Mouse (Mus musculus) midbrain, embryonic 16.5 days (tissue): ENCODE results near the gene Lhfp. TPM values are rescaled to one million over a fixed set of nuclear protein-coding genes. Genes with fewer than 3 reads are reported as not detected.
"Not testable (repeated sequence)": the region's sequence is repeated elsewhere in the genome, so short reads cannot be mapped to it uniquely, and the experiment has no call there.

Source experiments
- ATAC-seq: fragments of 200-750 bp; cut with Nextera tagmentation; 2 replicates; pipeline ENCODE4 v1.8.0; 2017; ENCODE audit warnings: moderate TSS enrichment
- H3K27ac ChIP-seq: fragments of 300-500 bp; sonication (generic); 2 replicates; pipeline ENCODE4 v1.5.1; 2014; ENCODE audit warnings: mild to moderate bottlenecking, low read length, mixed read lengths
- H3K27me3 ChIP-seq: fragments of 300-500 bp; sonication (generic); 2 replicates; pipeline ENCODE4 v1.6.1; 2014; ENCODE audit warnings: low read depth, low read length, mixed read lengths; ENCODE audit not compliant: control insufficient read depth, insufficient read depth
- H3K36me3 ChIP-seq: fragments of 300-500 bp; sonication (generic); 2 replicates; pipeline ENCODE4 v1.6.1; 2014; ENCODE audit warnings: mild to moderate bottlenecking, low read length, moderate library complexity, mixed read lengths; ENCODE audit not compliant: control insufficient read depth, insufficient read depth
- H3K4me1 ChIP-seq: fragments of 300-500 bp; sonication (generic); 2 replicates; pipeline ENCODE4 v1.6.1; 2014; ENCODE audit warnings: mild to moderate bottlenecking, low read length, mixed read lengths; ENCODE audit not compliant: control insufficient read depth, insufficient read depth
- H3K4me2 ChIP-seq: fragments of 300-500 bp; sonication (generic); 2 replicates; pipeline ENCODE4 v1.6.1; 2014; ENCODE audit warnings: mild to moderate bottlenecking, low read length, mixed read lengths
- H3K4me3 ChIP-seq: fragments of 300-500 bp; sonication (generic); 2 replicates; pipeline ENCODE4 v1.5.1; 2014; ENCODE audit warnings: low read depth, mild to moderate bottlenecking, low read length, moderate library complexity, mixed read lengths
- H3K9ac ChIP-seq: fragments of 300-500 bp; sonication (generic); 2 replicates; pipeline ENCODE4 v1.6.1; 2014; ENCODE audit warnings: low read depth, low read length, mixed read lengths
- H3K9me3 ChIP-seq: fragments of 300-500 bp; sonication (generic); replicated peaks from 2 replicates; pipeline ENCODE4 v1.6.1; 2014; ENCODE audit warnings: mild to moderate bottlenecking, low read length, mixed read lengths; ENCODE audit not compliant: control insufficient read depth, poor library complexity, severe bottlenecking
- WGBS: fragments of 180-500 bp; shearing (Covaris S2); extraction: QIAGEN DNeasy Blood & Tissue Kit; methylation state at CpG from one replicate; pipeline ENCODE4 v1.1.7; 2014; 5-methylcytosine and 5-hydroxymethylcytosine counted together
- polyA plus RNA-seq: library from polyadenylated mRNA; unstranded; fragments of >200 nt; fragmentation: Nextera tagmentation; extraction: Ambion mirVana; gene quantifications from 2 replicates; pipeline ENCODE4 v1.2.1, GENCODE M21; 2015

The Lhfp gene
- polyA plus RNA-seq, 1 experiment from 2014 or later, result 64.1 TPM

DNA sequence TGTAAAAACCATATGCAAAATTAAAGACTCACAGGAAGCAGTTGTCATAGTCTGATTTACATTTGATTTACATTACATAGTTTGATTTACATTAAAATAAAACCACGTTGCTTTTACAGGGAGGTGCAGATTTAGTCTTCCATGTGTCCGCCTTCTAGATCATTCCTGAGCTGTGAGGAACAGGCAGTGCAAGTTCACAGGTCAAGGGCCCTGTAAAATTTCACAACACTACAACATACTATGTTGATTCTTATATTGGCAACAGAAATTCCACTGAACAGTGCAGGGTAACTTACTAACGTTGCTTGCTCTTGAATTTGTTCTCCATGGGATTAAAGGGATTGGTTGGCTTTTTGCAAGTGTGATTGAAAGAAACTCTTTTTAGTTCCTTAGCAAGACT lies 189.8 kb downstream of the Lhfp start:
- H3K4me2 ChIP-seq, result no peak overlapping the region
- no peak overlapping the region for H3K9ac ChIP-seq
- WGBS, result 42% methylated on average over 3 of the region's 3 CpGs
- no peak for ATAC-seq
- no peaks in the 10 kb centered on the region for H3K9me3 ChIP-seq
- no peaks in the 10 kb centered on the region for H3K36me3 ChIP-seq
- no peak overlapping the region for H3K27ac ChIP-seq
- H3K4me3 ChIP-seq, result no peak overlapping the region
- H3K4me1 ChIP-seq, result no peaks in the 10 kb centered on the region
- H3K27me3 ChIP-seq, result no peaks in the 10 kb centered on the region

DNA sequence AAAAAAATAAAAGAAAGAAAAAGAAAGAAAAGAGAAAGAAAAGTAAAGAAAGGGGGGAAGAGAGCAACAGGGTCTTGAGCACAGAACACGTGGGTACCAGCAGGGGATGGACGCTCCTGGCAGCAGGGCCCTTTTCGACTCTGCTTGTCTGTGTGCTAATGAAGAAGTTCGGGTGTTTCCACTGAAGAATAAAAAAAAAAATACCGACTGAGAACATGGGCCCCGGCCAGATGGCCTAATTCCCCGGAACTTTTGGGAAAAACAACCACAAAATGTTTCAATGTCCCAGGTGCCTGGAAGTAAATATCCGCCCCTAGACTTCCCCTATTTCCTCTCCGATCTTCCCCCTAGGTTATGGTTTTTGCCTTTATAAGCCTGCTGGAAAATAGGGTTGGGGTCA lies 191.1 kb downstream of the Lhfp start:
- not testable (repeated sequence) for H3K4me3 ChIP-seq, H3K27ac ChIP-seq, H3K4me1 ChIP-seq, H3K9ac ChIP-seq, H3K9me3 ChIP-seq, H3K4me2 ChIP-seq, ATAC-seq, H3K36me3 ChIP-seq, H3K27me3 ChIP-seq
- WGBS, result 86% methylated on average over 9 of the region's 9 CpGs

DNA sequence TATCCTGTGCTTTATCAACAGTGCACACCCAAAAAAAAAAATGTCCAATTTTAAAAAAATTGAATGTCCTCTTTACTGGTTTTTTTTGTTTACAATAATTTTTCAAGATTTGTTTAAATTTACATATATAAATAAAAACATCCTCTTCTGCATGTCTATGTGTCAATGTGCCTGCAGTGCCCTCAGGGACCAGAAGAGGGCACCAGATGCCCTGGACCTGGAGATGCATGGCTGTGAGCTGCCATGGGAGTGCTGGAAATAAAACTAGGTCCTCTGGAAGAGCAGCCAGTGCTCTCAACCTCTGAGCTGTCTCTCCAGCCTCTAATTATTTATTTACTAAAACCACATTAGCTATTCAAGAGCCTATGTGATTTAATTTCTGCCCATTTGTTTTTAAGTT lies 193.4 kb downstream of the Lhfp start:
- H3K27ac ChIP-seq, result no peak overlapping the region
- ATAC-seq, result no peak
- no peak overlapping the region for H3K4me2 ChIP-seq
- H3K36me3 ChIP-seq, result no peaks in the 10 kb centered on the region
- no peak overlapping the region for H3K9ac ChIP-seq
- no peaks in the 10 kb centered on the region for H3K9me3 ChIP-seq
- H3K4me3 ChIP-seq, result no peak overlapping the region
- no peaks in the 10 kb centered on the region for H3K4me1 ChIP-seq
- no peaks in the 10 kb centered on the region for H3K27me3 ChIP-seq

DNA sequence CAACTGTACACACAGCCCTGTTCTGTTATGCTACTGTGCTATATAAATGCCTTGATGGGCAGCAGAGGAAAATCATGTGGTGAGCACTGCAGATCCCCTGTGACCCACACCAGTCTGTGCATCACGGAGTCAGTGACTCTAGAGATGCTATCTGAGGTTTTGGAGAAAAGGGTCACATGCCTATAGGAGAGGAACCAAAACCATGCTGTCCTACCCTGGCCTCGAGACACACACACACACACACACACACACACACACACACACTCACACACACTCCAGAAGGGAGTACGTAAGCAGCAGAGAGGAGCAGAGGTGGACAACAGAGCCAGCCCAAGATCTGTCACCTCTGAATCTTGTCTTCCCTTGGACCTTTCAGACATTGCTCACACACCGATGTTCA lies 195.1 kb downstream of the Lhfp start:
- H3K27ac ChIP-seq, result no peak overlapping the region
- no peaks in the 10 kb centered on the region for H3K27me3 ChIP-seq
- no peaks in the 10 kb centered on the region for H3K4me1 ChIP-seq
- no peak overlapping the region for H3K4me3 ChIP-seq
- H3K9me3 ChIP-seq, result no peaks in the 10 kb centered on the region
- no peak overlapping the region for H3K4me2 ChIP-seq
- ATAC-seq, result no peak
- 78% methylated on average over 4 of the region's 4 CpGs for whole genome bisulfite sequencing
- no peaks in the 10 kb centered on the region for H3K36me3 ChIP-seq
- no peak overlapping the region for H3K9ac ChIP-seq

DNA sequence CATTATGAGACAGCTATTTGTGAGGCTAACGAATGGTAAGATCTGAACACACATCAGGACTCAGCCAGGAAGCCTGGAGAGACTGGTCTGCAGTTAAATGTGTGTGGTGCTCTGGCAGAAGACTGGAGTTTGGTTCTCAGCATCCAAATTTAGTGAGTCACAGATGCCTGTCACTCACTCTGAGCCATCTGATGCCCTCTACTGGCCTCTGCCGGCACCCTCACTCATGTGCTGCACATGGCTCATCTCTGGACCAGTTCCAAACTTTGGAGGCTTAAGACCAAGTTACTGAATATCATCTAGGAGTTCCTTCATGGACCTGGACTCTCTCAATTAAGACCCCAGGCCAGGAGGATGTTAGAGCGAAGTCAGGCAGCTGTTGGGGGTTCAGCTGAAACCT lies 198.8 kb downstream of the Lhfp start:
- Histone ChIP-seq H3K4me3 (no peak overlapping the region), H3K36me3 (no peaks in the 10 kb centered on the region), H3K27ac (no peak overlapping the region), H3K4me1 (no peaks in the 10 kb centered on the region), H3K27me3 (no peaks in the 10 kb centered on the region), H3K4me2 (no peak overlapping the region), H3K9me3 (no peaks in the 10 kb centered on the region), H3K9ac (no peak overlapping the region)
- 91% methylated on average over 3 of the region's 3 CpGs for WGBS
- ATAC-seq, result no peak

DNA sequence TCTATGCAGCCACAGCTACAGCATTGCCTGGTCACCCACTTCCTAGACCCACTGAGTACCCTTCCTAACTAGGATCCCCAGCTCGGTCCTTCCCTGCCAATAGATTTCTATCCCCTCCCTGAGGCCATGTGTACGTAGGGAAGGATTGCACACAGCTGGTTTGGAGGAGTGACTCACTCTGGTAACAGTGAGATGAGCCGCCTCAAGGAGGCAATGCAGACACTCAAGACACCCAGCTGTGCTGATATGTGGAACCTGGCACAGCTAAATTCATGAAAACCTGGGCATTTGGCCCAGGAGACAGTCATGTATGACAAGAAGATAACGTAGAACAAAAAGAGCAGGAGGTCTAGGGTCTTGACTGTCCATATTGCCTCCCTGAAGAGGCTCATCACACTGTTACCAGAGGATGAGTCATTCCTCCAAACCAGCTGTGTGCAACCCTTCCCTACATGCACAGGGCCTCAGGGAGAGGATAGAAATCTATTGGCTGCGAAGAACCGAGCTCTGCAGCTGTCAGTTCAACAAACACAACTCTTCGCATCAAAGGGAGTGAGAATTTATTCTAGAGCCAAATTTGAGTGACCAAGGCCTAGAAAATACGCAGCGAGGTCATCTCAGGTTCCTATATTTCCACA lies 204.4 kb downstream of the Lhfp start:
- no peaks in the 10 kb centered on the region for H3K9me3 ChIP-seq
- no peak for ATAC-seq
- H3K4me3 ChIP-seq, result no peak overlapping the region
- H3K27me3 ChIP-seq, result no peaks in the 10 kb centered on the region
- H3K36me3 ChIP-seq, result no peaks in the 10 kb centered on the region
- H3K4me2 ChIP-seq, result no peak overlapping the region
- H3K9ac ChIP-seq, result no peak overlapping the region
- no peak overlapping the region for H3K27ac ChIP-seq
- H3K4me1 ChIP-seq, result peaks cover 19% of the 10 kb centered on the region
- 94% methylated on average over 9 of the region's 9 CpGs for WGBS

DNA sequence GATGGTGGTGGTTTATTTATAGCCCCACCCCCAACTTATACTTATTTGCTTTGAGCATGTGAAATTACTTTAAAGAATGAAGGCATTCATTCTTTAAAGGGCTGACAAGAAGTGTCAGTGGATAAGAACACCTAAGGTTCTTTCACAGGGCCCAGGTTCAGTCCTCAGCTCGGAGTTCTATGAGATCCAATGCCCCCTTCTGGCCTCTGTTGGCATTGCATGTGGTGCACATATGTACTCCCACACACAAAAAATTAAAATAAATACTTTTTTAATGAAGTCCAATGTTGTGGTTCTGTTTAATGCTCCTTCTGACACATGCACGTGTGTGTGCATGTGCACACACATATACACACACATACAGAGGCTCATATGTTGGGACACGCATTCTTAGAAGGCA lies 205.8 kb downstream of the Lhfp start:
- ATAC-seq, result no peak
- WGBS, result 81% methylated on average over 3 of the region's 3 CpGs
- peaks cover 19% of the 10 kb centered on the region for H3K4me1 ChIP-seq
- H3K9me3 ChIP-seq, result no peaks in the 10 kb centered on the region
- H3K27me3 ChIP-seq, result no peaks in the 10 kb centered on the region
- H3K4me3 ChIP-seq, result no peak overlapping the region
- H3K36me3 ChIP-seq, result no peaks in the 10 kb centered on the region
- H3K4me2 ChIP-seq, result no peak overlapping the region
- H3K27ac ChIP-seq, result no peak overlapping the region
- no peak overlapping the region for H3K9ac ChIP-seq

DNA sequence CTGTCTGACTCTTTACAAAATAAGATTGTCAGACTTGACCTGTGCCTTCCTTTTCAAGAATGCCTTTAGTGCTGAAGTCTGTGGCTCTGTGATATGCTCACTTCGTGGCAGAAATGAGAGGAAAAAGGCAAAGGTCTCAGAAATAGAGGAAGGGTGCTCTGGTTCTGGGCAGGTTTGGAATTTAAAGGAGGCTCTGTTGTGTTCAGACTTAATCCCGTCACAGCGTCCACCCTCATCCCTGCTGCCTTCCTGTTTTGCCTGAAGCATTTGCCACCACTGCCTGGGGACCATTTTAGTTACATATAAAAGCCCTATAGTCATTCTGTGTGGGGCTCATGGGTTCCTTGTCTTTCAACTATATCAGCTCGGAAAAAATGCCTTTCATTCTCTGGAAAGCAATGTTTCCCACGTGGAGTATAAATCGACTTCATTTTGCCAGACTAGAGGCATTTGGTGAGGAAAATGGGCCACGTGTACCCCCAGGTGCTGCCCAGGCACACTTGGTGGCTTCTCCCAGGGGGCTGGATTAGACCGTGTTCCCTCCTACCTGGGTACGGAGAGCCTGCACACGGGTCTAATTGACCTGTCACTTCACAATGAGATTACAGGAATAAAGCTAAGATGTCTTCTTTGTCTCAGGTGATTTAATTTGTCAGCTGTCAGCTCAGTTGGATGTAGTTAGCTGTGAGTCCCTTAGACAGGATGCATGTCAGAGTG lies 207.0 kb downstream of the Lhfp start:
- Histone ChIP-seq H3K27ac (peak overlapping the region; percentile 69), H3K4me1 (peaks cover 22% of the 10 kb centered on the region), H3K4me2 (no peak overlapping the region; the same call in none of the 2 replicates), H3K9ac (0 out of 2 replicates have a peak overlapping the region, but pooled peaks have one; percentile 49), H3K4me3 (no peak overlapping the region), H3K36me3 (no peaks in the 10 kb centered on the region), H3K27me3 (no peaks in the 10 kb centered on the region), H3K9me3 (no peaks in the 10 kb centered on the region)
- peak; percentile 56 for ATAC-seq
- WGBS, result 14% methylated on average over 10 of the region's 10 CpGs

DNA sequence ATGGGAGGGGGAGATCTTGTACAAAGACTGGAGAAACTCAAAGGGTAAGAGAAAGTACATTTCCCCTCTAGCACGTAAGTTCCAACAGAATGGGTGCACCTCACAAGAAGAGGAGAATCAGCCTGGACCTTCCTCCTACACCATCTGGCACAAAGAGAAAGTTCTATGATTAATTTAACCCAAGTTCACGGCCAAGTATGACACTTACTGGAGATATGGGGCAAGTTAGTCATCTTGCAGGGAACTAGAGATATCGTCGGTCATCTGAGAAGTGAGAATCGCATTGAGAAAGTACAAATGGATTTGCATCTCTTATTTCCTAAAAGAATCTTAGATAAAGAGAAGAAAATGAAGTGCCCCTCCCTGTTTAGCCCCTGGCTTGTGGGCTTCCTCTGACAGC lies 211.2 kb downstream of the Lhfp start:
- WGBS, result 93% methylated on average over 5 of the region's 5 CpGs
- peaks cover 25% of the 10 kb centered on the region for H3K4me1 ChIP-seq

More for the DNA sequence above, 211.2 kb downstream of the Lhfp start:
- H3K27me3 ChIP-seq, result no peaks in the 10 kb centered on the region
- no peak overlapping the region for H3K27ac ChIP-seq
- no peak overlapping the region for H3K9ac ChIP-seq
- H3K36me3 ChIP-seq, result no peaks in the 10 kb centered on the region
- no peaks in the 10 kb centered on the region for H3K9me3 ChIP-seq
- no peak overlapping the region for H3K4me2 ChIP-seq
- H3K4me3 ChIP-seq, result no peak overlapping the region
- no peak for ATAC-seq
